Mouse (Mus musculus) gastrocnemius, postnatal 14 days (tissue): Measurements from ENCODE around the gene Cwc22. TPM values are rescaled to one million over a fixed set of nuclear protein-coding genes. Genes with fewer than 3 reads are reported as not detected.

Experiments used
- DNase-seq: peaks from one replicate; pipeline ENCODE4 v3.0.0; 2021; ENCODE audit warnings: mixed read lengths
- intact Hi-C: fragments of 180-260 bp; cut with DNase I; formaldehyde crosslinking; loops from one replicate; pipeline ENCODE4 v1.15.1; 2025; ENCODE audit warnings: low total_unique reads
- total RNA-seq, 2 experiments: library from RNA; stranded (reverse); gene quantifications; 2 replicates each; pipeline ENCODE4 v1.2.3; 2021

The Cwc22 gene
- total RNA-seq, 2 experiments from 2014 or later, result 12.8 to 13.8 TPM

- intact Hi-C loops, result no loop called here
- DNase-seq, result no peak
Measured at GRCm38 (mm10) chr2:77885036-77885435, 61.1 kb downstream of the Cwc22 start.

GRCm38 (mm10) chr2:77884491-77884890 lies 61.7 kb downstream of the Cwc22 start:
- no peak for DNase-seq
- intact Hi-C loops, result no loop called here

GRCm38 (mm10) chr2:77882961-77883360 lies 63.2 kb downstream of the Cwc22 start:
- no peak for DNase-seq
- intact Hi-C loops, result no loop called here

GRCm38 (mm10) chr2:77881301-77882199 lies 64.6 kb downstream of the Cwc22 start:
- intact Hi-C loops, result no loop called here

GRCm38 (mm10) chr2:77880351-77880750 lies 65.8 kb downstream of the Cwc22 start:
- no peak for DNase-seq
- intact Hi-C loops, result no loop called here

More at GRCm38 (mm10) chr2:77881301-77882199, 64.6 kb downstream of the Cwc22 start:
- no peak for DNase-seq

- intact Hi-C loops, result loop anchor here (5.0 kb wide), 1 partner anchor 143 kb away; no protein-coding TSS in a partner anchor
- no peak for DNase-seq
Measured at GRCm38 (mm10) chr2:77879736-77880135, 66.4 kb downstream of the Cwc22 start.

- intact Hi-C loops, result loop anchor here (5.0 kb wide), 1 partner anchor 145 kb away; no protein-coding TSS in a partner anchor
- no peak for DNase-seq
Measured at GRCm38 (mm10) chr2:77877156-77877855, 68.9 kb downstream of the Cwc22 start.

GRCm38 (mm10) chr2:77876331-77876730 lies 69.8 kb downstream of the Cwc22 start:
- no peak for DNase-seq
- intact Hi-C loops, result loop anchor here (5.0 kb wide), 1 partner anchor 146 kb away; no protein-coding TSS in a partner anchor

GRCm38 (mm10) chr2:77875516-77875915 lies 70.7 kb downstream of the Cwc22 start:
- no peak for DNase-seq
- intact Hi-C loops, result loop anchor here (5.0 kb wide), 1 partner anchor 147 kb away; no protein-coding TSS in a partner anchor

GRCm38 (mm10) chr2:77874678-77875077 lies 71.5 kb downstream of the Cwc22 start:
- DNase-seq, result no peak
- intact Hi-C loops, result loop anchor here (5.0 kb wide), 1 partner anchor 148 kb away; no protein-coding TSS in a partner anchor

- intact Hi-C loops, result no loop called here
- DNase-seq, result no peak
Measured at GRCm38 (mm10) chr2:77873806-77874205, 72.4 kb downstream of the Cwc22 start.

GRCm38 (mm10) chr2:77872676-77873075 lies 73.5 kb downstream of the Cwc22 start:
- DNase-seq, result no peak
- intact Hi-C loops, result no loop called here

- intact Hi-C loops, result no loop called here
- no peak for DNase-seq
Measured at GRCm38 (mm10) chr2:77871146-77871545, 75.0 kb downstream of the Cwc22 start.

- DNase-seq, result no peak
- intact Hi-C loops, result no loop called here
Measured at GRCm38 (mm10) chr2:77869729-77870280, 76.4 kb downstream of the Cwc22 start.

- intact Hi-C loops, result no loop called here
- no peak for DNase-seq
Measured at GRCm38 (mm10) chr2:77863934-77864333, 82.2 kb downstream of the Cwc22 start.

GRCm38 (mm10) chr2:77863522-77863921 lies 82.7 kb downstream of the Cwc22 start:
- intact Hi-C loops, result no loop called here
- DNase-seq, result no peak

- intact Hi-C loops, result no loop called here
- DNase-seq, result no peak
Measured at GRCm38 (mm10) chr2:77841464-77841863, 104.7 kb downstream of the Cwc22 start.

GRCm38 (mm10) chr2:77839587-77839986 lies 106.6 kb downstream of the Cwc22 start:
- intact Hi-C loops, result no loop called here
- no peak for DNase-seq

GRCm38 (mm10) chr2:77838688-77839087 lies 107.5 kb downstream of the Cwc22 start:
- intact Hi-C loops, result no loop called here
- no peak for DNase-seq

GRCm38 (mm10) chr2:77835781-77836180 lies 110.4 kb downstream of the Cwc22 start:
- no peak for DNase-seq
- intact Hi-C loops, result no loop called here
